Mouse (Mus musculus): Measurements from ENCODE around the gene Epo.

Gene Epo

GRCm38 (mm10) chr5:137519691-137520550 is 13.1 kb downstream of the Epo start:
- no peak for DNase-seq (ENCODE audit: low spot score)

- peak; percentile 66 for DNase-seq (ENCODE audit: low spot score)
Observed at GRCm38 (mm10) chr5:137518436-137518835, 14.6 kb downstream of the Epo start, which contains the start of gene Gigyf1. Gene Gigyf1 (plus strand): TSS chr5:137518548.

- no peak for DNase-seq (ENCODE audit: low spot score)
Observed at GRCm38 (mm10) chr5:137514811-137515210, 18.2 kb downstream of the Epo start.

GRCm38 (mm10) chr5:137513951-137514721 is 18.9 kb downstream of the Epo start:
- no peak for DNase-seq (ENCODE audit: low spot score)

DNA sequence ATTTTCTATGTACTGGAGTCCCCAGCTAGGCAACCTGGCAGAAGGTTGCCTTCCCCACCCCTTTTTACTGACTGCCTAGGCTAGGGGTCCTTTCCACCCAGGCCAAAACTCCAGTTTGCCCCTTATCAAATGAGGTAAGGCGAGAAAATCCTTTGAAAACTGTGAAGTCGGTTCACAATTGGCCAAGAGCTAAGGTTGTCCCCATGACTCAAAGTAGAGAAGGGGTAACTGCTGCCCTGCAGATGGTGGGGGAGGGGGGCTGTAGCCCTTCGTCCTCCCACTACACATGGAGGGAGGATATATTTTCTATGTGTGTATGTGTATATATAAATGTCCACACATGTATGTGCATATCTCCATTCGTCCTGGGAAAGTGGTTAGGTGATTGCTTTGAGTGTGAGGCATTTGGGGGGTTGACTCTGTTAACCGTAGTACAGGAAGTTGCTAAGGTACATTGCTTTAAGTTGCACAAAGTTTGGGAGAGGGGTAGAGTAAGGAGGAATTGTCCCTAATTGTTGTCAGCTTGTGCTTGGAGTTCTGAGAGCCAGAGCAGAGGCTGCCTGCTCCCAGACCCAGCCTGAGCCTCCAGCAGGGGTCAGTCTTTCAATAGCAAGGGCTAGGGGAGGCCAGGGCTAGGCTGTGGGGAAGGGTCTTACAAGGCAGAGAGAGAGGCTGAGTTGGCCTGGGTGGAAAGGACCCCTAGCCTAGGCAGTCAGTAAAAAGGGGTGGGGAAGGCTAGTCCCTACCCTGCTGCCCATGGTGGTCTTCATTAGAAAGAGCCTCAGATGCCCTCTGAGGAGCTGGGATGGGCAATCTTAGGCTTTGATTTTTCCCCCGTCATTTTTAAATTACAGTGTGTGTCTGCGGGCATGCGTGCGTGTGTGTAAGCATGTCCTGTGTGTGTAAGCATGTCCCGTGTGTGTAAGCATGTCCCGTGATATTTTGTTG is 19.9 kb downstream of the Epo start:
- DNase-seq (ENCODE audit: low spot score) = peak; percentile 80

GRCm38 (mm10) chr5:137511706-137512105 is 21.3 kb downstream of the Epo start:
- DNase-seq (ENCODE audit: low spot score) = no peak

DNA sequence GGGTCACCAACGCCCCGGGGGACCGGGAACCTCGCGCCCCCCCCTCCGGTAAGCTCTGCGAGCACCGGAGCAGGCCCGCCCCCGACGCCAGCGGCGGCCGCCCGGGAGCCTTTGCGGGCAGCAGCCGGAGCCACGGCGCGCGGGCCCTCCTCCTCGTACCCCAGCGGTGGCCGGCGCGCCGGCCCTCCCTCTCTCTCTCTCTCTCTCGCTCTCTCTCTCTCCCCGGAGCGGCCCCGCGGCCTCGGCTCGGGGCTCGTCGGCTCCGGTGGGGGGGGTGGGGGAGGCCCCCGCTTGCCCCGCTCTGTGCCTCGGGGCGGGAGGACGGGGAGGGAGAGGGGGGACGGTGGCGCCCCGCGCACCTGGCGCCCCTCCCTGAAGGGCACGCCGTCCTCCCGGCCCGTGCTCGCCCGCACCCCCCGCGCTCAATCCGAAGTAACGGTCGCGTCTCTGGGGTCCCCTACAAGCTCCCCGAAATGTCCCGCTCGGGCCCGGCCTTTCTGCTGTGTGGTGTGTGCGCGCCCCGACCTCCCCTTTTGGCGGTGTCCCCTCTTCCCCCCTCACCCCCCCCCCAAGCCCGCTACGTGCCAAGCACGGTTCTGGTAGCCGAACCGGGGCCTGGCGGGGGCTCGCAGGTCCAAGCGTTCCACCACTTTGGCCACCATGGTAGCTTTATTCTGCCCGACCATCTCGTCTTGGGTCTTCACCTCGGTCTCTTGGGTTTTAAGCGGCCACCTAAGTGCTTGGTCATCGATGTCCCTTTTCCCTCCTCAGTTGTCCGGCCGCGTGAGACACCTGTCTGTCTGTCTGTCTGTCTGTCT is 22.3 kb downstream of the Epo start:
- no peak for DNase-seq (ENCODE audit: low spot score)

GRCm38 (mm10) chr5:137510014-137510501 is 23.0 kb downstream of the Epo start:
- peak; percentile 79 for DNase-seq (ENCODE audit: low spot score)

- no peak for DNase-seq (ENCODE audit: low spot score)
Observed at GRCm38 (mm10) chr5:137504041-137504440, 29.0 kb downstream of the Epo start.

DNA sequence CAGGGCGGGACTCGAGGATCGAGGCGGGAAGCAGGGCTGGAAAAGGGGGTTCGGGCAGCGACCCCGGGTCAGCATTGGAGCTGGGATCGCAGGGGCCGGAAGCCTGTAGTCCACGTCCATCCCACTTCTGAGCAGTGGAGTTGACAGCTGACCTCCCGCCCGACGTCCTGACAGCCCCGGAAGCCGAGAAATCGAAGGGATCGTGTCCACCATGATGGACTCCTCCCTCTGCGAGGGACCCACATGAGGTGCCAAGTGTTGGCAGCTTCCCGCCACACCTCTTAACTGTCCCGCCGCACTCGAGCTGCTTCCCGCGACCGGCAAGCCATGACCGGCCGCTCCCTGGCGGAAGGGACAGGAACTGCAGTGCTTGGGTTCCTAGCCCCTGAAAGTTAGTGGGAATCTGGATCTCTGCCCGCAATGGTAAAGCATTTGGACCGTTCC is 30.4 kb downstream of the Epo start:
- DNase-seq (ENCODE audit: low spot score) = peak; percentile 91

DNA sequence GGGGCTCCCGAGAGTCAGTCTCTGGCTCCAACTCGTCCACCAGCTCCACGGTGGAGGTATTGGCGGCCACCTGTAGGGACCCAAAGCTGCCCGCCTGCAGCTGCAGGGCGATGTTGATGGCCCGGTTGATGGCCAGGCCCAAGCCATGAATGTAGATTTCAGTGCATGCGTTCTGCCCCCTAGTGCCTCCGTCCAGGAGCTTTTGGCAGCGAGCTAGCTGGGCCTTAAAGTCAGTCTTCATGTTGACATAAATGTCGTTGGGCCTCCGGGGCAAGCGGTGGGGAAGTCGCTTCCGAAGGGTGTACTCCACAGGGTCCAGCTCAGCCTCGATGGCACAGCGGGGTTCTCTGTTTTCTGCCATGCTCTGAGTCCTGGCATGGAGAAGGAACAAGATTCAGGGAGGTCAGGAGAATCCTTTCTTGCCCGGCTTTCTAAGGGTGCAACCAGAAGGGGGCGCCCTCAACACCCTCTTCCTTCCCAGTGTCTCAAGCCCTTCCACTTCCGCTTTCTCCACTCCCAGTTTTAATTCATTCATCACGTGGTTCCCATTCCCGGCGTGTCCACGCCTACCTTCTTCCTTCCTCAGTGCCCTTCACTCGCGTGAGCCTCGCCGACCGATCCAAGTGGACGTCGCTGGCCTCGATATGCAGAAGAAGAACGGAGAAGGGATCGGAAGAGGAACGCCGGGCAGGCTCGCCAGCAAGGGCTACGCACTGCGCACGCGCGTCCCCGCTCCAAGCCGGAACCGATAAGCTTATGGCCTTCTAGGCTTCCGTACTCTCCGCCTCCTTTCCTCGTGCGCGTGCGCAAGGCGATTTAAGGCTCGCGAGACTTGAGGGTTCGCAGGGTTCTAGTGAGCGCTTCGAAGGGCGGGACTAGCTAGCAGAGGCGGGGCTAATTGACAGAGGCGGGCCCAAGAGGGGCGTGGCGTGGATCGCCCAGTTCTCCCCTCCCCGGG is 31.1 kb downstream of the Epo start, which contains the start of gene Pop7:
Pop7 (minus strand) TSS at position 810 of the 958 bp plus-strand sequence.
- DNase-seq (ENCODE audit: low spot score) = peak; percentile 100

GRCm38 (mm10) chr5:137500186-137500585 is 32.9 kb downstream of the Epo start:
- DNase-seq (ENCODE audit: low spot score) = no peak

GRCm38 (mm10) chr5:137493831-137494230 is 39.2 kb downstream of the Epo start:
- no peak for DNase-seq (ENCODE audit: low spot score)

GRCm38 (mm10) chr5:137491559-137491958 is 41.5 kb downstream of the Epo start:
- no peak for DNase-seq (ENCODE audit: low spot score)

DNA sequence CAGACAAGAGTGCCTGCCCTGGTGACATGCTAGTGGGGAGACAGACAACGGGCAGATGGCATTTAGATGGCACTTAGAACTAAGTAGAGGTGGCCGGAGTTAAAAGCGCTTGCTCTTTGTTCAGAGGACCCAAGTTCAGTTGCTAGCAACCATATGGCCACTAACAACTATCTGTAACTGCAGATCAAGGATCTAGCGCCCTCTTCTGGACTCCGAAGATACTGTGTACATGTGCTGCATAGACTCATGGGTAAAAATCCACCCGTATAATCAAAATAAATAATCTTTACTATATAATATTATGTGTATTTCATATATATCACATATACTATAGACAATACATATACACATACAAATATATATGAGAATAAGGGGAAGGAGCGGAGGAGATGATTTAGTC is 45.4 kb downstream of the Epo start:
- peak; percentile 45 for DNase-seq (ENCODE audit: low spot score)

DNA sequence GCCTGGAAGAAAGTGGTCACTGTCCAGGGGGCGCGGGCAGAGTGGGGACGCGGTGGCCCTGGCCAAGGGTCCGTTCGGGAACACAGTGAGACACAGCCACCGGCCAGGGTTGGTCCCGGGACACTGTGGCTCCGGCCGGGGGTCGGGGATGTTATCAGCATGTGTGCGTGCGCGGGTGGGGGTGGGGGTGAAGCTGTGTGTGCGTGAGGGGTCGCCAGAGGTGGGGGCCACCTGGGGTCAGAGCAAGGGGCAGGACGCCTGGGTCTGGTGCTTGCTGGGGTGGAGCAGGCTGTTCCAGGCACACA is 47.2 kb downstream of the Epo start:
- DNase-seq (ENCODE audit: low spot score) = no peak

GRCm38 (mm10) chr5:137485071-137485850 is 47.8 kb downstream of the Epo start:
- peak; percentile 37 for DNase-seq (ENCODE audit: low spot score)

- DNase-seq (ENCODE audit: low spot score) = peak; percentile 20
Observed at GRCm38 (mm10) chr5:137481897-137482296, 51.1 kb downstream of the Epo start.

- DNase-seq (ENCODE audit: low spot score) = peak; percentile 94
Observed at GRCm38 (mm10) chr5:137481138-137481537, 51.9 kb downstream of the Epo start.
